Mouse (Mus musculus) Patski (cell line): ENCODE measurements around the gene Chmp2a. TPM values are rescaled to one million over a fixed set of nuclear protein-coding genes. Genes with fewer than 3 reads are reported as not detected.
A peak's percentile ranks its signal among the peaks of the same experiment; 100 is the strongest.

Source experiments
- ATAC-seq: fragments of 100-300 bp; one replicate; pipeline ENCODE4 v1.8.0; 2021
- CTCF ChIA-PET: fragments of 350-600 bp; sonication (Branson Sonifier 250); formaldehyde crosslinking; loops from one replicate; lab custom pipeline; 2022; ENCODE audit warnings: inconsistent platforms; lab: Charles Lee
- POLR2A ChIA-PET: fragments of 350-600 bp; sonication (Branson Sonifier 250); formaldehyde crosslinking; loops from one replicate; lab custom pipeline; 2022; ENCODE audit warnings: antibody characterized with exemption, inconsistent platforms; lab: Charles Lee
- DNase-seq: peaks from one replicate; pipeline ENCODE4 v3.0.0-alpha.2; 2011; ENCODE audit warnings: low read depth, low spot score
- H3K27me3 ChIP-seq: fragments of 371-371 bp; one replicate; pipeline ENCODE4 v1.5.1; 2021
- CTCF ChIP-seq: fragments of 100-300 bp; IDR thresholded peaks from one replicate; pipeline ENCODE4 v1.5.1; 2021
- in situ Hi-C: fragments of 300-500 bp; cut with MboI; formaldehyde crosslinking; loops from 3 replicates; pipeline ENCODE4 v1.11.1; 2018; ENCODE audit warnings: low pct_unique_long_range_greater_than_20kb, mixed read lengths
- polyA plus RNA-seq: library from polyadenylated mRNA; unstranded; gene quantifications from one replicate; pipeline ENCODE4 v1.2.3, GENCODE M21; 2021

The Chmp2a gene
- polyA plus RNA-seq, 1 experiment from 2014 or later = 215 TPM

DNA sequence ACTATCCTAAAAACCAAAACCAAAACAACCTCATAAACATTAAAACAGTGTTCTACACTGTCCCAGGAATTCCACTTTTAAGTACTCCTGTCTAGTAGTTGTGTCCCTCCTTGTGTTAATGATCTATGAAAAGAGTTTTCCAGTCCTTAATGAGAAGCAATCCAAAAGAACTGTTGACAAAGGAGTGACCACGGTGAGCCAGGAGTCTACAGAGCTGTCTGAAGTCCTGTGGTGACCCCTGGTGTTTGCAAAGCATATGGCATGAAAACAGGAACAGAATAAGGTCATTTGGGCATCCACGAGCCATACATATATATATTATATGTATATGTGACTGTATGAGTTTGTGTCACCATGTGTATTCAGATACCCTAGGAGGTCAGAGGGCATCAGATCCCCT lies 11.5 kb upstream of the Chmp2a start:
- ChIA-PET POLR2A (no interaction called here), CTCF (interaction anchor here (1.2 to 3.5 kb wide), 2 partner anchors 36 to 171 kb away, joined by 3 to 12 read pairs; partner anchors contain the start of gene Zbtb45)
- TF ChIP-seq CTCF = peak; percentile 93
- no peaks in the 10 kb centered on the region for H3K27me3 ChIP-seq
- ATAC-seq (peak; percentile 46), DNase-seq (no peak)
- in situ Hi-C loops = loop anchor here (5.0 kb wide), 1 partner anchor 34 kb away; the partner anchor contains the start of gene Zbtb45

DNA sequence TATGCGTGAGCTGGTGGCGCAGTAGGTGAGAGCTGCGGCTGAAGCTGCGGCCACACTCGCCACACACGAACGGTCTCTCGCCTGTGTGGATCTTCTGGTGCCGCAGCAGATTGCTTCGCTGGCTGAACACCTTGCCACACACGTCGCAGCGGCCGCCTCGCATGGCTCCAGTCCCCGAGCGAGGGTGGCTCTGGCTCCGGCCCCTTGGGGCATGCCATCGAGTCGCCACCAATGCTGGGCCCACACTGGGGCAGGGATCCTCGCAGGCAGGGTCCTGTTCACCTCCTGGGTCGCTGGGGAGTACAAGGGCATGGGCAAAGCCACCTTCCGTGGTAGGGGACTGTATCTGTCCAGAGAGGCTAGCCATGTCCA lies 9.6 kb upstream of the Chmp2a start:
- in situ Hi-C loops = no loop called here
- no peak for ATAC-seq
- no peaks in the 10 kb centered on the region for H3K27me3 ChIP-seq
- no peak for TF ChIP-seq CTCF
- ChIA-PET CTCF (no interaction called here), POLR2A (no interaction called here)
- DNase-seq = no peak

GRCm38 (mm10) chr7:13043445-13044253 lies 9.0 kb upstream of the Chmp2a start:
- POLR2A ChIA-PET = no interaction called here
- H3K27me3 ChIP-seq = no peaks in the 10 kb centered on the region
- CTCF ChIA-PET = no interaction called here
- ATAC-seq (no peak), DNase-seq (no peak)
- in situ Hi-C loops = no loop called here
- no peak for TF ChIP-seq CTCF

DNA sequence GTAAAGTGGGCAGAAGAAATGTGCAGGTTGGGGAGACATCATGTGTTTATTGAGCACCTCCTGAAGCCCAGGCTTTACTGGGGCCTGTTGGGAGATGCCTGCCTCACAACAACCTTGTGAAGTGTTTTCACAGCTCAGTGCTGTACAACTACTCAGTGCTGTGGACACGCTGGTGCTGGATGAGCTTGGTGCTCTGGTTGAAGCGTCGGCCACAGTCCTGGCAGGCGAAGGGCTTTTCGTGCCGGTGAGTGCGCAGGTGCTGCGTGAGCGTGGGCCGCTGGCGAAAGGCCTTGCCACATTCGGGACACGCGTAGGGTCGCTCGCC lies 8.5 kb upstream of the Chmp2a start:
- ATAC-seq (no peak), DNase-seq (no peak)
- POLR2A ChIA-PET = no interaction called here
- in situ Hi-C loops = no loop called here
- H3K27me3 ChIP-seq = no peaks in the 10 kb centered on the region
- CTCF ChIA-PET = no interaction called here
- no peak for TF ChIP-seq CTCF

DNA sequence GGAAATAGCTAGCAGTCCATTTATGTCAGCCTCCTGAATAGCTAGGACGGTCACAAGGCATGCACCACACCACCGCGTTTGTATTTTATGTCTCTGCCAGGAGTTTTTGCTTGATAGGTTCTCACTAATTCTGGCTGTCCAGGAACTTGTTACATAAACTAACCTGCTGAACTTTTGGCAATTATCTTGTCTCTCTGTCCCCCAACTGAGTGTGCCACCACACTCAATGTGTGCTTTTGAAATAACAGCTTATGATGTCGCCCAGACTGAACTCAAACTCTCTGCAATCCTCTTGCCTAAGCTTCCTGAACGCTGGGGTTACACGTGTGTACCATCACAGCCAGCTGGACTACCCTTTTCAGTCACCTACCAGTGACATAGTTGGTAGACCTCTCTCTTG lies 7.9 kb upstream of the Chmp2a start:
- POLR2A ChIA-PET = no interaction called here
- no peaks in the 10 kb centered on the region for H3K27me3 ChIP-seq
- no peak for DNase-seq
- CTCF ChIA-PET = interaction anchor here (0.9 to 4.1 kb wide), 3 partner anchors 9 to 32 kb away, joined by 3 to 19 read pairs (median 3); partner anchors contain the start of gene Zbtb45
- TF ChIP-seq CTCF = no peak
- no peak for ATAC-seq
- in situ Hi-C loops = no loop called here

DNA sequence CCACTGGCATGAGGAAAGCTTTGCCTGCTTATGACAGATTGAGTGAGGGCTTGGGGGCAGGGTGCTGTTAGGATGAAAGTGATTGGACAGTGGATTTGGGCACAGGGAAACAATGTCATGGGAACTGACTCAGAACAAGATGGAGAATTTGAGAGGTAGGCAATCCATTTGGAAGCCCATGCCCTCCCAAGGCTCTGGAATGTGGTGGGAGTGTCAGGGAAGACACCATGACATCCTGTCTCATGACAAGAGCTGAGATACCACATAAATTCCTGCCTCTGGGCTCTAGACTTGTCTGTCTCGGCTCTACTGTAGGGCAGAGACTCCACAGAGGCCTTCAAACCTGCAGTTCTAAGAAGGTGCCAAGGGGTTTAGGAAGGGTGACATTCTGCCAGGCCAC lies 6.6 kb upstream of the Chmp2a start:
- no peak for TF ChIP-seq CTCF
- ATAC-seq (no peak), DNase-seq (no peak)
- H3K27me3 ChIP-seq = no peaks in the 10 kb centered on the region
- ChIA-PET CTCF (interaction anchor here (1.4 to 4.1 kb wide), 2 partner anchors 8 to 31 kb away, joined by 6 to 19 read pairs; partner anchors contain the start of gene Zbtb45), POLR2A (interaction anchor here (1.2 kb wide), 2 partner anchors 16 to 31 kb away, joined by 3 to 5 read pairs; partner anchors contain the start of gene Zbtb45)
- in situ Hi-C loops = no loop called here

- H3K27me3 ChIP-seq = no peaks in the 10 kb centered on the region
- no peak for ATAC-seq
- no peak for TF ChIP-seq CTCF
- ChIA-PET CTCF (interaction anchor here (1.6 to 4.1 kb wide), 3 partner anchors 14 to 29 kb away, joined by 3 to 19 read pairs (median 6); partner anchors contain the start of gene Zbtb45), POLR2A (interaction anchor here (2.3 kb wide), 1 partner anchor 14 kb away, joined by 8 read pairs; no protein-coding TSS in a partner anchor)
- DNase-seq = no peak
- in situ Hi-C loops = no loop called here
Observed at GRCm38 (mm10) chr7:13039181-13039580, 4.6 kb upstream of the Chmp2a start.

DNA sequence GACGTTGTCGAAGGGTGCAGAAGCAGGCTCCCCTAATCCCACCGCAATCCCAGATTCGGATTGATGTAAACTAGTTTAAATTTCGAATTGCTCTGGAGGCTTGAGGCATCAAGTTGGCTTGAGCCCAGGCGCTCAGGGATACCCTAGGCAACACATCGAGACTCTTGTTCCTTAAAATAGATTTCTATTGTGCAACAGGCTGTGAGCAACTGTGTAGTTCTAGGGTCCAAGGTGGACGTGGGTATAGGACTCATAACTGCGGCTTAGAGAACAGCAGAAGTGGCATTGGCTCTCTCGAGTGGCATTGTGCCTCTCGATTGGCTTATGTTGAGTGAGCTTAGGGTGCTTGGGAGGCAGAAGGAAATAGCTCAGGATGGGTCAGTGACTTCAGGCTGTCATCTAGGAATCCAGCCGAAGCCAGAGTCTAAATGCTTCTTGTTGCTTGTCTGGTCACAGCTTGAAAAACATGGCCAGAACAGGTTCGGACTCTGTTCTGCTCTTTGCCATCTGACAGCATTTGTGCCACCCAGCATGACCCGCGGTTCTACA lies 4.1 kb upstream of the Chmp2a start:
- ATAC-seq (peak; percentile 3), DNase-seq (no peak)
- ChIA-PET POLR2A (interaction anchor here (2.3 kb wide), 1 partner anchor 13 kb away, joined by 8 read pairs; no protein-coding TSS in a partner anchor), CTCF (interaction anchor here (1.6 to 4.1 kb wide), 3 partner anchors 14 to 28 kb away, joined by 3 to 19 read pairs (median 6); partner anchors contain the start of gene Zbtb45)
- H3K27me3 ChIP-seq = no peaks in the 10 kb centered on the region
- TF ChIP-seq CTCF = no peak
- in situ Hi-C loops = no loop called here

DNA sequence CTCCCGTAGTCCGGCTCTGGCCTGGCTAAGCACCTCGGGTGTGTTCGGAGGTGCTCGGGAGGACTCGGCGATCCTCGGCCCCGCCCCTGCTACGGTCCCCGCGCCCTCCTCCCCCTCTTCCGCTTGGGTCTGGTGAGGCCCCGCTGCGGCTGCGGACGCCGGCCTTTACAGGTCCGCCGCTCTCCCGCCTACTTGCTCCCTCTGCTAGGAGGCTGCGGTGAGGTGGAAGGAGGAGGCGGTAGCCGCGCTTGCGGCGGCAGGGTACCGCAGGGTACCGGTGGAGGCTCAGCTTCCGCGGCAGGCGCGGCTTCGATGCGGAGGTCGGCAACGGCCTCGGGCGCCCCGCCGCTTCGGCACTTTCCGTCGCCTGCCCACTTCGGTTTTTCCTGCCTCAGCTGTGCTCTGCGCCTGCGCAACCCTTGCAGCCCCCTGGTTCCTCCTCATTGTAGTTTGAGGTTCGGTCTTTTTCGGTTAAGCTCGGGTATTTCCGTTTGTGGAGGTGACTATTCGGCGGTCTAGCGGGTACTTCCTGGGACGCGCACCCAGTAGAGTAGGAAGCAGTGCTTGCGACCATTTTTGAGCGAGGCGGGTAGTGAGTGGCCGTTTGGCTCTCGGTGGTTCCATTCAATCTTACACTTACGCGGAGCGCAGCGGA lies 3.4 kb upstream of the Chmp2a start, which contains the start of gene Ube2m:
Gene Ube2m, minus strand, starts transcription at position 375 of the 655 bp plus-strand sequence.
- ChIA-PET POLR2A (interaction anchor here (1.7 to 2.3 kb wide), 2 partner anchors 10 to 13 kb away, joined by 8 read pairs; no protein-coding TSS in a partner anchor), CTCF (interaction anchor here (1.7 to 4.1 kb wide), 2 partner anchors 23 to 28 kb away, joined by 3 to 19 read pairs; partner anchors contain the start of gene Zbtb45)
- TF ChIP-seq CTCF = no peak
- in situ Hi-C loops = no loop called here
- no peaks in the 10 kb centered on the region for H3K27me3 ChIP-seq
- ATAC-seq (peak; percentile 75), DNase-seq (peak; percentile 92)

GRCm38 (mm10) chr7:13037366-13037765 lies 2.8 kb upstream of the Chmp2a start:
- in situ Hi-C loops = no loop called here
- POLR2A ChIA-PET = interaction anchor here (1.7 kb wide), 1 partner anchor 9 kb away, joined by 8 read pairs; no protein-coding TSS in a partner anchor
- no peaks in the 10 kb centered on the region for H3K27me3 ChIP-seq
- ATAC-seq = peak; percentile 1
- DNase-seq = no peak
- no peak for TF ChIP-seq CTCF
- CTCF ChIA-PET = no interaction called here
